Mouse (Mus musculus) Patski (cell line): ENCODE data around the gene Crip3. TPM values are rescaled to one million over a fixed set of nuclear protein-coding genes. Genes with fewer than 3 reads are reported as not detected.

ENCODE experiments used
- ATAC-seq: fragments of 100-300 bp; one replicate; pipeline ENCODE4 v1.8.0; 2021
- CTCF ChIA-PET: fragments of 350-600 bp; sonication (Branson Sonifier 250); formaldehyde crosslinking; loops from one replicate; lab custom pipeline; 2022; ENCODE audit warnings: inconsistent platforms; lab: Charles Lee
- POLR2A ChIA-PET: fragments of 350-600 bp; sonication (Branson Sonifier 250); formaldehyde crosslinking; loops from one replicate; lab custom pipeline; 2022; ENCODE audit warnings: antibody characterized with exemption, inconsistent platforms; lab: Charles Lee
- DNase-seq: peaks from one replicate; pipeline ENCODE4 v3.0.0-alpha.2; 2011; ENCODE audit warnings: low read depth, low spot score
- H3K27me3 ChIP-seq: fragments of 371-371 bp; one replicate; pipeline ENCODE4 v1.5.1; 2021
- CTCF ChIP-seq: fragments of 100-300 bp; IDR thresholded peaks from one replicate; pipeline ENCODE4 v1.5.1; 2021
- in situ Hi-C: fragments of 300-500 bp; cut with MboI; formaldehyde crosslinking; loops from 3 replicates; pipeline ENCODE4 v1.11.1; 2018; ENCODE audit warnings: low pct_unique_long_range_greater_than_20kb, mixed read lengths
- polyA plus RNA-seq: library from polyadenylated mRNA; unstranded; gene quantifications from one replicate; pipeline ENCODE4 v1.2.3, GENCODE M21; 2021

Gene Crip3
- polyA plus RNA-seq, 1 experiment from 2014 or later, result not detected

GRCm38 (mm10) chr17:46454539-46454938, 25.8 kb downstream of the Crip3 start:
- no peak for DNase-seq
- no peak for ATAC-seq
- no peak for TF ChIP-seq CTCF
- in situ Hi-C loops, result no loop called here
- CTCF ChIA-PET, result no interaction called here
- H3K27me3 ChIP-seq, result peaks cover 47% of the 10 kb centered on the region
- POLR2A ChIA-PET, result no interaction called here

DNA sequence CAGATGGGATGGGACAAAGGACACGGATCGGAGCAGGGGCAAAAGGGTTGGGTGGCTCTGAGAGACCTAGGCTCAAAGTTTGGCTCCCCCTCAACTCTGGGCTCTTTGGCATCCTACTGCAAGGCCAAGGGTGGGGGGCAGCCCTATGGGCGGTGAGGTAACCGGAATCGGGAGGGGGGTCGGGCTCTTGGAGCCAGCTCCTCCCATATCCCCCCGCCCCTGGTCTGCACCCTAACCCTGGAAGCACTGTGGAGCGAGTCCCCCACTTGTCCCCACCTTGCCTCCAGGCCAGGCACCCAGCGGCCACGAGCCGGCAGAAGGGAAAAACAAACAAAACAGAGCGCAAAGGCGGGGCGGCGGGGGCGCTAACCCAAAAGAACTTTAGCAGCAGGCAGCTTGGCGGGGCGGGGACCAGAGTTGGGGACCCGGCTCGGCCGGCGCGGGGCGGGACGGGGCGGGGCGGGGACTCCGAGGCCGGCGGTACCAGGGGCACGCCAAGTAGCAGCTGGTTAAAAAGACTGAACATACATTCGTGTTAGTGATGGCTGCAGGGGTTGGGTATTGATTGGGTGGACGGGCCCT, 26.5 kb downstream of the Crip3 start:
- in situ Hi-C loops, result no loop called here
- no peak for TF ChIP-seq CTCF
- no peak for ATAC-seq
- peaks cover 54% of the 10 kb centered on the region for H3K27me3 ChIP-seq
- no peak for DNase-seq
- ChIA-PET CTCF (no interaction called here), POLR2A (no interaction called here)

GRCm38 (mm10) chr17:46457791-46458190, 29.1 kb downstream of the Crip3 start:
- POLR2A ChIA-PET, result no interaction called here
- H3K27me3 ChIP-seq, result peaks cover 66% of the 10 kb centered on the region
- no peak for DNase-seq
- CTCF ChIA-PET, result no interaction called here
- in situ Hi-C loops, result no loop called here
- ATAC-seq, result no peak
- TF ChIP-seq CTCF, result no peak

- peaks cover 67% of the 10 kb centered on the region for H3K27me3 ChIP-seq
- no peak for ATAC-seq
- in situ Hi-C loops, result no loop called here
- POLR2A ChIA-PET, result no interaction called here
- CTCF ChIA-PET, result no interaction called here
- TF ChIP-seq CTCF, result no peak
- DNase-seq, result no peak
Measured at GRCm38 (mm10) chr17:46458439-46458838, 29.7 kb downstream of the Crip3 start.

GRCm38 (mm10) chr17:46460673-46461072, 31.9 kb downstream of the Crip3 start:
- TF ChIP-seq CTCF, result no peak
- peaks cover 65% of the 10 kb centered on the region for H3K27me3 ChIP-seq
- POLR2A ChIA-PET, result interaction anchor here (0.6 kb wide), 1 partner anchor 10 kb away, joined by 4 read pairs; no protein-coding TSS in a partner anchor
- DNase-seq, result no peak
- no peak for ATAC-seq
- CTCF ChIA-PET, result no interaction called here
- in situ Hi-C loops, result no loop called here

- ATAC-seq (no peak), DNase-seq (no peak)
- ChIA-PET POLR2A (interaction anchor here (0.6 kb wide), 1 partner anchor 10 kb away, joined by 4 read pairs; no protein-coding TSS in a partner anchor), CTCF (no interaction called here)
- H3K27me3 ChIP-seq, result peaks cover 58% of the 10 kb centered on the region
- in situ Hi-C loops, result no loop called here
- no peak for TF ChIP-seq CTCF
Measured at GRCm38 (mm10) chr17:46461347-46461746, 32.6 kb downstream of the Crip3 start.

- peaks cover 59% of the 10 kb centered on the region for H3K27me3 ChIP-seq
- CTCF ChIA-PET, result no interaction called here
- no peak for DNase-seq
- ATAC-seq, result no peak
- TF ChIP-seq CTCF, result no peak
- in situ Hi-C loops, result no loop called here
- POLR2A ChIA-PET, result no interaction called here
Measured at GRCm38 (mm10) chr17:46462226-46462625, 33.5 kb downstream of the Crip3 start.

DNA sequence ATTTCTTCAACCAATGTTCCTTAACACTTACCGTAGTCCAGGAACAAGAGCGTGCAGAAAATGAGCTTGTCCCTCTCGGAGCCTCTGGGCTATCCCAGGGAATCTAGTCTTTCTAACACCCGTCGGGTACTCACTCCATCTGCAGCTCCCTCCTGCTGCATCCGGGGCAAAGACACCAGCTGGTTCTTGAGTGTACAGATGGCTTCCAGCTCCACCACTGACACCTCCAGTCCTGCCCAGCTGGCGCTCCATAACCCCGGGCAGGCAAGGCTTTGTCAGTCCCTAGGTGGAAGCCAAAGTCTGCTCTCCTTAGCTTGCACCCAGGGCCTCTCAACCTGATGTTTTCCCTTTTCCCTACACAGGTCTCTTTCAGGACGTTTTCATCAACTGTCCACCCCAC, 39.1 kb downstream of the Crip3 start:
- H3K27me3 ChIP-seq, result peaks cover 28% of the 10 kb centered on the region
- in situ Hi-C loops, result no loop called here
- ATAC-seq, result no peak
- TF ChIP-seq CTCF, result no peak
- POLR2A ChIA-PET, result no interaction called here
- CTCF ChIA-PET, result no interaction called here
- DNase-seq, result no peak

DNA sequence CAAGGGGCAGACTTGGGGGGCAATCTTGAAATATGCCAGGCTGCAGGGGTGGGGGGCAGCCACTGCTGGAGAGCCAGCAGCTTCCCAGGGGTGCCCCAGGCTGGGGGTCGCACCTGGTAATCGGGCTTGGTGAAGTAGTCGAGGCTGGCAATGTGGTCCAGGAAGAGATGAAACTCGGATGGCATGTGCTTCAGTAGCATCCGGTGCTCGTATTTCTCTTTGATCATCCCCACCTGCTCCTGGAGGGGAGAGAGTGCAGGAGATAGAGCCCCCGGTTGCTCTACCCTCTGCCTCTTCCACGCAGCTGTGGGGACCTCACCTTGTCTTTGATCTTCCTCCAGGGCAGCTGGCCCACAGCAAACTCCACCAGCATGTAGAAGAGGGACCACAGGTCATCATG, 47.9 kb downstream of the Crip3 start:
- no peak for TF ChIP-seq CTCF
- ATAC-seq (no peak), DNase-seq (no peak)
- in situ Hi-C loops, result no loop called here
- ChIA-PET POLR2A (no interaction called here), CTCF (no interaction called here)
- H3K27me3 ChIP-seq, result peaks cover 30% of the 10 kb centered on the region

DNA sequence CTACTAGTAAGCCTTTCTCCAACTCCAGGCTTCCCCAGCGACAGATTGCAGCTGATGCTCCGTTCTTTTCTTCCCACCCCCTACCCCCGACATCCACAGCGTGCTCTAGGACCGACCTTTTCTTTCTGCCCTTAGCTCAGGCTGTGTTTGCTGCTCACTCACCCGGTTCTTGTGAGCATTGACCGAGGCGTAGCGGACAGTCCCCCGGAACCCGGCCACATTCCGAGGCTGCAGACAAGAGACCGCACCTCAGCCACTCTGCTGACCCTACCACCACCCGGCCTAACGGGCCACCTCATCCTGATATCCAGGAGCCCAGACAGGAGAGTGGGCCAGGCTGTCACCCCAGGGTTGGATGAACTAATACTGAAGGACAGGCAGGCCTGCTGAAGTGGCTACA, 48.6 kb downstream of the Crip3 start:
- peaks cover 30% of the 10 kb centered on the region for H3K27me3 ChIP-seq
- DNase-seq (no peak), ATAC-seq (no peak)
- POLR2A ChIA-PET, result no interaction called here
- TF ChIP-seq CTCF, result no peak
- CTCF ChIA-PET, result no interaction called here
- in situ Hi-C loops, result no loop called here

Other genes starting within 250 kb of the Crip3 start
- gene Polh, start 226.3 kb upstream of the Crip3 start, polyA plus RNA-seq, result 14.4 TPM
- 48.3 TPM for gene Xpo5, start 226.1 kb upstream of the Crip3 start, polyA plus RNA-seq
- gene Polr1c, start 180.9 kb upstream of the Crip3 start, polyA plus RNA-seq, result 93.1 TPM
- gene Yipf3, start 180.8 kb upstream of the Crip3 start, polyA plus RNA-seq, result 88.7 TPM
- 9.4 TPM for gene Lrrc73, start 175.4 kb upstream of the Crip3 start, polyA plus RNA-seq
- 55.3 TPM for gene Tjap1, start 145.9 kb upstream of the Crip3 start, polyA plus RNA-seq
- 1.4 TPM for gene Dlk2, start 131.5 kb upstream of the Crip3 start, polyA plus RNA-seq
- 7.6 TPM for gene Abcc10, start 100.6 kb upstream of the Crip3 start, polyA plus RNA-seq
- 18.6 TPM for gene Zfp318, start 45.2 kb upstream of the Crip3 start, polyA plus RNA-seq
- not detected for gene Slc22a7, start 9.5 kb downstream of the Crip3 start, polyA plus RNA-seq
- gene Ttbk1, start 58.7 kb downstream of the Crip3 start, polyA plus RNA-seq, result 0.21 TPM
- 16.9 TPM for gene Dnph1, start 67.8 kb downstream of the Crip3 start, polyA plus RNA-seq
- gene Cul9, start 117.5 kb downstream of the Crip3 start, polyA plus RNA-seq, result 34.3 TPM
- 72.1 TPM for gene Srf, start 127.2 kb downstream of the Crip3 start, polyA plus RNA-seq
- 86.6 TPM for gene Ptk7, start 200.6 kb downstream of the Crip3 start, polyA plus RNA-seq
- 42.3 TPM for gene Klc4, start 217.1 kb downstream of the Crip3 start, polyA plus RNA-seq
- 124 TPM for gene Mrpl2, start 217.3 kb downstream of the Crip3 start, polyA plus RNA-seq
- gene Cul7, start 221.4 kb downstream of the Crip3 start, polyA plus RNA-seq, result 109 TPM
- gene Rrp36, start 245.4 kb downstream of the Crip3 start, polyA plus RNA-seq, result 46.4 TPM
- gene Mea1, start 249.9 kb downstream of the Crip3 start, polyA plus RNA-seq, result 150 TPM